In genomic region chr11:84972067-84972466, GRCm38 (mm10) we compare ENCODE assay signal across 9 mouse cellular contexts. TPM values are rescaled to one million over a fixed set of nuclear protein-coding genes. Genes with fewer than 3 reads are reported as not detected.
DNase-seq lines count a peak whose midpoint lies in the region; ATAC-seq lines count a peak whose summit lies in the region.
"Had no signal": no experiment of that assay in that cellular context is flagged by ENCODE, and none has a peak within 500 bp of the region (broad histone marks: within the 10 kb centered on the region; RNA-seq: fewer than 3 reads in every experiment).

No protein-coding gene starts in this region.

- DNase-seq in kidney, adult 9 months, result peak; percentile 49
- DNase-seq in kidney, adult 11 months, result no peak
- DNase-seq in adrenal gland, adult (ENCODE audit: inconsistent age in 2 of 2, low spot score in 1 of 2), result peak; percentile 61 to 91
- DNase-seq in adrenal gland, adult 8-10 months, result peak; percentile 67
- peak; percentile 51 to 55 for DNase-seq in cerebellum, postnatal 36 days
- DNase-seq in gastrocnemius, postnatal 4 days (ENCODE audit: low spot score in 2 of 2), result no peak
- DNase-seq: spleen, adult 18-20 months had no signal

- no peak for ATAC-seq in monocyte, adult 5-6 weeks (replicated peaks; ENCODE audit: insufficient number of reproducible peaks, low FRiP score, low TSS enrichment, poor library complexity, severe bottlenecking)

RNA-seq across cellular contexts. Expression of gene Car4, which starts 14.5 kb away (rescaled TPM):
- 1 to 10 TPM; 1.5 to 3.5 (median 2.3) TPM for total RNA-seq in adrenal gland, adult 8-10 months (2022)
- not detected in 3 replicates for total RNA-seq in monocyte, adult 5-6 weeks (2017)
- total RNA-seq in gastrocnemius, postnatal 4 days (2021), result 1 to 10 TPM; 6.7 to 8.7 TPM
- total RNA-seq: CH12.LX had no signal

RNA-seq across cellular contexts. Expression of gene Znhit3, which starts 55.9 kb away (rescaled TPM):
- total RNA-seq in adrenal gland, adult 8-10 months (2022), result 10 to 100 TPM in 3 of 4 experiments, 1 to 10 TPM in 1; 9.0 to 17.7 (median 15.3) TPM
- total RNA-seq in monocyte, adult 5-6 weeks (2017), result 8.6 to 18.2 TPM (median 17.8 TPM) in 3 replicates
- 10 to 100 TPM; 12.2 to 14.7 TPM for total RNA-seq in gastrocnemius, postnatal 4 days (2021)

Comparison
In these comparisons a context has a peak if more than half of its experiments do, and no peak if none do; other contexts are left out.
1. DNase-seq: peak in kidney, adult 9 months (single experiment), adrenal gland, adult (2 of 2), adrenal gland, adult 8-10 months (single experiment) and cerebellum, postnatal 36 days (2 of 2); none in kidney, adult 11 months (single experiment) and gastrocnemius, postnatal 4 days (0 of 2).